Mouse (Mus musculus): ENCODE measurements around the gene Gm11232. TPM values are rescaled to one million over a fixed set of nuclear protein-coding genes. Genes with fewer than 3 reads are reported as not detected.

Gene Gm11232
- total and polyA plus RNA-seq, 3 experiments, result not detected

DNA sequence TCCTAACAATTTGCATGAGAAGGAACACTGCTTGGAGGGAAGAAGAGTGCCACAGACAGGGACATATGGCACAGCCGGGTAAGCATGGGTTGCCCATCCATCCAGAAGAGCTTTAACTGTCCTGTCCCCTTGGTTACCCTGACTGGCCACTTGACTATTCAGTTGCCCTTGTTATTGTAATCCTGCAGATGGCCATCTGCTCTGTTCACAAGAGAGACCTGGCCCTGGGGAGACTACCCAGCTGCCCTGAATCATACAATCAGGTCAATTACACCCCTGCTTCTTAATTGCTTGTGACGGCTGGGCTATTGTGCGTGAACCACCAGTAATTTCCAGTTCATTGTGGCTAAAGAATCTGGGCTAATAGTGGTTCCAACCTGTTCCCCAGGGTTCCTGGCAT is 7.3 kb upstream of the Gm11232 start:
- Histone ChIP-seq H3K27ac (ENCODE audit: control insufficient read depth, low read depth, low read length) (no peak overlapping the region), H3K4me3 (ENCODE audit: control insufficient read depth in 1 of 2, insufficient read depth in 1 of 2, low read depth in 2 of 2, low read length in 2 of 2) (no peak overlapping the region), H3K79me2 (ENCODE audit: control insufficient read depth, insufficient read depth, low read length, poor library complexity) (no peaks in the 10 kb centered on the region), H3K9ac (ENCODE audit: control insufficient read depth, low read depth, low read length, poor library complexity, severe bottlenecking) (no peak overlapping the region), H3K4me1 (ENCODE audit: control insufficient read depth in 1 of 2, insufficient read depth in 2 of 2, low read length in 2 of 2) (no peaks in the 10 kb centered on the region), H3K36me3 (ENCODE audit: control insufficient read depth in 1 of 2, insufficient read depth in 2 of 2, low read length in 2 of 2) (no peaks in the 10 kb centered on the region), H3K27me3 (ENCODE audit: control insufficient read depth in 1 of 2, insufficient read depth in 2 of 2, low read length in 2 of 2) (no peaks in the 10 kb centered on the region), H3K9me3 (replicated peaks; ENCODE audit: insufficient read depth, low read length) (no peaks in the 10 kb centered on the region)
- TF ChIP-seq MAFK (IDR thresholded peaks at IDR 0.05; ENCODE audit: borderline replicate concordance, low read depth, low read length) (no peak), KAT2A (conservative IDR thresholded peaks at IDR 0.05; ENCODE audit: low read depth, low read length) (no peak), CTCF (IDR thresholded peaks at IDR 0.05 in 2 of 3, conservative IDR thresholded peaks at IDR 0.05 in 1 of 3; ENCODE audit: control insufficient read depth in 1 of 3, insufficient read depth in 1 of 3, low read depth in 2 of 3, low read length in 3 of 3, poor library complexity in 1 of 3, severe bottlenecking in 1 of 3) (no peak), TBP (IDR thresholded peaks at IDR 0.05; ENCODE audit: low read depth, low read length) (no peak), MYC (IDR thresholded peaks at IDR 0.05; ENCODE audit: low read depth, low read length) (no peak), SIN3A (IDR thresholded peaks at IDR 0.05; ENCODE audit: low read length) (no peak), ZNF384 (IDR thresholded peaks at IDR 0.05; ENCODE audit: low read depth, low read length) (no peak), MYB (IDR thresholded peaks at IDR 0.05; ENCODE audit: low read depth, low read length) (no peak), POLR2A (IDR thresholded peaks at IDR 0.05; ENCODE audit: control insufficient read depth in 1 of 2, insufficient read depth in 1 of 2, low read depth in 1 of 2, low read length in 2 of 2, poor library complexity in 1 of 2) (no peak), ETS1 (IDR thresholded peaks at IDR 0.05; ENCODE audit: low read depth, low read length) (no peak), RAD21 (IDR thresholded peaks at IDR 0.05; ENCODE audit: low read depth, low read length) (no peak)
- no peak for DNase-seq (ENCODE audit: low read depth, low spot score)

DNA sequence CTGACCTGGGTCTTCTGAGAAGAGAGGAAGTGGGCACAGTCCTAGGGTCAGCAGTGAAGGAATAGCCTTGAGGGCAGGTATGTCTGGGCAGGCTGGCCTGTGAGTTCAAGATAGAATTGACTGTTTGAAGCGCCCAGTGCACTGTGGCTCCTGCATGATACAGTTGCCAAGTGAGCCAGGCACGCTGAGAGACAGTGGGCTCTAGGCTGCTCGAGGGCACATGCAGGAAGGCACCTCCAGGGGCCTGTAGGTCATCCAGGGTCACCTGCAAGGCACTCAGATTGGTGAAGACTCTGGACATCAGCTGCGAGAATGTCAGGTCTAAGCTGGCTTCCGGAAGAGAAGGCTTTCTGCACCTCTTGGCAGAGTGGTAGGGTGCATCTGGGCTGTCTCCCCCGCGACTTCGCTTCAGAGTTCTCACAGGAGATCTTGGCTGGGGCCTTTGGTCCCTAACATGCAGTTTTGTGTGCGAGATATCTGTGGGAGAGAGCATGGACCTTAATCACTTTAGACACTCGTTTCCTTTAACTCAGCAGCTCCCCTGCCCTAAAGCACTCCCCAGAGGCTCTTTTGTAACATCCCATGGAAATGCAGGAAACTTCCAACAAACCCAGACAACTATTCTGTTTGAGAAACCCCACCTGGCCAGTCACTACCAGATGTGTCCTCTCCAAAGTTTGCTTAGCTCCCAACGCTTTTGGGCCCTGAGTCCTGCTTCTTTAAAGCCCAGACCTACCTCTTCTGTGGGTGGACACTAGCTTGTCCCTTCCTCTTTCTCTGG is 1.1 kb downstream of the Gm11232 start:
- TF ChIP-seq NELFE (IDR thresholded peaks at IDR 0.05; ENCODE audit: low read depth, low read length), result no peak
- TF ChIP-seq KAT2A (conservative IDR thresholded peaks at IDR 0.05; ENCODE audit: low read depth, low read length), result no peak
- no peak for TF ChIP-seq ELF1 (IDR thresholded peaks at IDR 0.05; ENCODE audit: low read depth, low read length)
- TF ChIP-seq RCOR1 (IDR thresholded peaks at IDR 0.05; ENCODE audit: low read depth, low read length), result no peak
- no peak for TF ChIP-seq SIN3A (IDR thresholded peaks at IDR 0.05; ENCODE audit: low read length)
- TF ChIP-seq CTCF (IDR thresholded peaks at IDR 0.05 in 2 of 3, conservative IDR thresholded peaks at IDR 0.05 in 1 of 3; ENCODE audit: control insufficient read depth in 1 of 3, insufficient read depth in 1 of 3, low read depth in 2 of 3, low read length in 3 of 3, poor library complexity in 1 of 3, severe bottlenecking in 1 of 3), result no peak
- no peak for TF ChIP-seq GATA1 (IDR thresholded peaks at IDR 0.05; ENCODE audit: low read depth, low read length)
- TF ChIP-seq ETS1 (IDR thresholded peaks at IDR 0.05; ENCODE audit: low read depth, low read length), result no peak
- no peak for TF ChIP-seq MAFK (IDR thresholded peaks at IDR 0.05; ENCODE audit: borderline replicate concordance, low read depth, low read length)
- no peak for TF ChIP-seq ZMIZ1 (IDR thresholded peaks at IDR 0.05; ENCODE audit: low read depth, low read length)
- no peak for TF ChIP-seq E2F4 (IDR thresholded peaks at IDR 0.05; ENCODE audit: borderline replicate concordance, low read depth, low read length)
- TF ChIP-seq SMC3 (IDR thresholded peaks at IDR 0.05; ENCODE audit: low read depth, low read length), result no peak
- no peak for TF ChIP-seq ZC3H11A (IDR thresholded peaks at IDR 0.05; ENCODE audit: low read depth, low read length)
- TF ChIP-seq POLR2AphosphoS5 (IDR thresholded peaks at IDR 0.05; ENCODE audit: borderline replicate concordance, low read depth, low read length), result no peak
- no peak for TF ChIP-seq JUND (IDR thresholded peaks at IDR 0.05; ENCODE audit: low read depth, low read length)
- TF ChIP-seq MYC (IDR thresholded peaks at IDR 0.05; ENCODE audit: low read depth, low read length), result no peak
- TF ChIP-seq TBP (IDR thresholded peaks at IDR 0.05; ENCODE audit: low read depth, low read length), result no peak
- no peak for TF ChIP-seq POLR2AphosphoS2 (IDR thresholded peaks at IDR 0.05; ENCODE audit: low read length)
- no peak for TF ChIP-seq GABPA (IDR thresholded peaks at IDR 0.05; ENCODE audit: low read depth, low read length)
- no peak for TF ChIP-seq MAX (IDR thresholded peaks at IDR 0.05; ENCODE audit: low read length)
- Histone ChIP-seq H3K79me2 (ENCODE audit: control insufficient read depth, insufficient read depth, low read length, poor library complexity) (no peaks in the 10 kb centered on the region), H3K4me1 (ENCODE audit: control insufficient read depth in 1 of 2, insufficient read depth in 2 of 2, low read length in 2 of 2) (no peaks in the 10 kb centered on the region), H3K9me3 (replicated peaks; ENCODE audit: insufficient read depth, low read length) (no peaks in the 10 kb centered on the region), H3K9ac (ENCODE audit: control insufficient read depth, low read depth, low read length, poor library complexity, severe bottlenecking) (no peak overlapping the region), H3K27ac (ENCODE audit: control insufficient read depth, low read depth, low read length) (no peak overlapping the region), H3K36me3 (ENCODE audit: control insufficient read depth in 1 of 2, insufficient read depth in 2 of 2, low read length in 2 of 2) (no peaks in the 10 kb centered on the region), H3K4me3 (ENCODE audit: control insufficient read depth in 1 of 2, insufficient read depth in 1 of 2, low read depth in 2 of 2, low read length in 2 of 2) (no peak overlapping the region), H3K27me3 (ENCODE audit: control insufficient read depth in 1 of 2, insufficient read depth in 2 of 2, low read length in 2 of 2) (no peaks in the 10 kb centered on the region)
- DNase-seq (ENCODE audit: low read depth, low spot score), result no peak
